Mouse (Mus musculus) adrenal gland, adult 2 months (tissue): ENCODE measurements around the gene Rnf19b. TPM values are rescaled to one million over a fixed set of nuclear protein-coding genes. Genes with fewer than 3 reads are reported as not detected.
A peak's percentile ranks its signal among the peaks of the same experiment; 100 is the strongest.

Experiments used
- DNase-seq: peaks from one replicate; pipeline ENCODE4 v3.0.0; 2021
- polyA plus RNA-seq: library from polyadenylated mRNA; depleted of rRNA; stranded (reverse); fragments of >200 nt; gene quantifications from 2 replicates; pipeline ENCODE4 v1.2.3, GENCODE M21; 2012
- total RNA-seq, 2 experiments: library from RNA; stranded (reverse); gene quantifications; 2 replicates each; pipeline ENCODE4 v1.2.3; 2021

Rnf19b gene
- total and polyA plus RNA-seq, 3 experiments: 33.4 to 69.1 (median 39.6) TPM

- no peak for DNase-seq
These were observed 10.8 kb downstream of the Rnf19b start for GRCm38 (mm10) chr4:129068848-129069247.

GRCm38 (mm10) chr4:129079126-129079525 is 21.1 kb downstream of the Rnf19b start:
- no peak for DNase-seq

- DNase-seq: no peak
These were observed 23.0 kb downstream of the Rnf19b start for GRCm38 (mm10) chr4:129081041-129081440.

GRCm38 (mm10) chr4:129081512-129081911 is 23.4 kb downstream of the Rnf19b start:
- no peak for DNase-seq

- DNase-seq: no peak
These were observed 23.9 kb downstream of the Rnf19b start for GRCm38 (mm10) chr4:129081939-129082338.

- peak; percentile 77 for DNase-seq
These were observed 24.5 kb downstream of the Rnf19b start for GRCm38 (mm10) chr4:129082379-129083115.

GRCm38 (mm10) chr4:129084896-129085295 is 26.8 kb downstream of the Rnf19b start:
- DNase-seq: peak; percentile 27

- DNase-seq: peak; percentile 55
These were observed 28.0 kb downstream of the Rnf19b start for GRCm38 (mm10) chr4:129086078-129086477.

GRCm38 (mm10) chr4:129087850-129088249 is 29.8 kb downstream of the Rnf19b start:
- DNase-seq: no peak

GRCm38 (mm10) chr4:129095276-129095675 is 37.2 kb downstream of the Rnf19b start:
- DNase-seq: no peak

GRCm38 (mm10) chr4:129097006-129097405 is 38.9 kb downstream of the Rnf19b start:
- DNase-seq: no peak

- DNase-seq: no peak
These were observed 44.2 kb downstream of the Rnf19b start for GRCm38 (mm10) chr4:129102133-129102829.

GRCm38 (mm10) chr4:129105356-129105755 is 47.3 kb downstream of the Rnf19b start, which contains the start of gene Tmem54:
Tmem54 (plus strand) TSS chr4:129105548.
- DNase-seq: no peak

GRCm38 (mm10) chr4:129106073-129106472 is 48.0 kb downstream of the Rnf19b start:
- no peak for DNase-seq

GRCm38 (mm10) chr4:129107348-129107899 is 49.4 kb downstream of the Rnf19b start:
- no peak for DNase-seq

GRCm38 (mm10) chr4:129108624-129109023 is 50.6 kb downstream of the Rnf19b start:
- no peak for DNase-seq

- DNase-seq: no peak
These were observed 52.7 kb downstream of the Rnf19b start for GRCm38 (mm10) chr4:129110804-129111203.

GRCm38 (mm10) chr4:129111350-129111749 is 53.3 kb downstream of the Rnf19b start:
- no peak for DNase-seq

- no peak for DNase-seq
These were observed 54.2 kb downstream of the Rnf19b start for GRCm38 (mm10) chr4:129112231-129112630.

- peak; percentile 19 for DNase-seq
These were observed 55.3 kb downstream of the Rnf19b start for GRCm38 (mm10) chr4:129113083-129113988.

- no peak for DNase-seq
These were observed 58.6 kb downstream of the Rnf19b start for GRCm38 (mm10) chr4:129116703-129117102.
